Mouse (Mus musculus) stomach, postnatal 0 days (tissue): ENCODE data around the gene Gm8764. TPM values are rescaled to one million over a fixed set of nuclear protein-coding genes. Genes with fewer than 3 reads are reported as not detected.
"Not testable (repeated sequence)": the region's sequence is repeated elsewhere in the genome, so short reads cannot be mapped to it uniquely, and the experiment has no call there.

Experiments
- ATAC-seq: fragments of 200-750 bp; cut with Nextera tagmentation; 2 replicates; pipeline ENCODE4 v1.8.0; 2017; ENCODE audit not compliant: low FRiP score, low TSS enrichment
- DNase-seq: peaks from one replicate; pipeline ENCODE4 v3.0.0-alpha.2; 2016; ENCODE audit warnings: low spot score
- H3K27ac ChIP-seq: fragments of 300-500 bp; sonication (generic); replicated peaks from 2 replicates; pipeline ENCODE4 v1.5.1; 2014; ENCODE audit warnings: mild to moderate bottlenecking, control low read depth
- H3K27me3 ChIP-seq: fragments of 300-500 bp; sonication (generic); 2 replicates; pipeline ENCODE4 v1.6.1; 2014; ENCODE audit warnings: low read length; ENCODE audit not compliant: control insufficient read depth, insufficient read depth
- H3K36me3 ChIP-seq: fragments of 300-500 bp; sonication (generic); 2 replicates; pipeline ENCODE4 v1.6.1; 2014; ENCODE audit warnings: low read length, mixed read lengths; ENCODE audit not compliant: control insufficient read depth, insufficient read depth
- H3K4me1 ChIP-seq: fragments of 300-500 bp; sonication (generic); replicated peaks from 2 replicates; pipeline ENCODE4 v1.6.1; 2014; ENCODE audit warnings: antibody characterized with exemption; ENCODE audit not compliant: control insufficient read depth, insufficient read depth
- H3K4me2 ChIP-seq: fragments of 300-500 bp; sonication (generic); replicated peaks from 2 replicates; pipeline ENCODE4 v1.6.1; 2014; ENCODE audit warnings: low read depth, mild to moderate bottlenecking, control low read depth, moderate library complexity
- H3K4me3 ChIP-seq: fragments of 300-500 bp; sonication (generic); 2 replicates; pipeline ENCODE4 v1.5.1; 2014; ENCODE audit warnings: low read depth, low read length, control low read depth
- H3K9ac ChIP-seq: fragments of 300-500 bp; sonication (generic); 2 replicates; pipeline ENCODE4 v1.6.1; 2014; ENCODE audit warnings: mild to moderate bottlenecking, low read length, control low read depth, mixed read lengths
- H3K9me3 ChIP-seq: fragments of 300-500 bp; sonication (generic); 2 replicates; pipeline ENCODE4 v1.6.1; 2016; ENCODE audit warnings: low read length; ENCODE audit not compliant: control insufficient read depth
- CTCF ChIP-seq: IDR thresholded peaks from 2 replicates; pipeline ENCODE4 v1.5.1; 2016; ENCODE audit warnings: antibody characterized with exemption, low read depth, mild to moderate bottlenecking, moderate library complexity
- EP300 ChIP-seq: optimal IDR thresholded peaks from 2 replicates; pipeline ENCODE3; 2016; ENCODE audit warnings: antibody characterized with exemption
- WGBS: fragments of 180-500 bp; shearing (Covaris S2); extraction: QIAGEN DNeasy Blood & Tissue Kit; methylation state at CpG from one replicate; pipeline ENCODE4 v1.1.7; 2014; 5-methylcytosine and 5-hydroxymethylcytosine counted together
- polyA plus RNA-seq: library from polyadenylated mRNA; unstranded; fragments of >200 nt; fragmentation: Nextera tagmentation; extraction: Ambion mirVana; gene quantifications from 2 replicates; pipeline ENCODE4 v1.2.1, GENCODE M21; 2015

Gene Gm8764
- not detected in 2 replicates for polyA plus RNA-seq

GRCm38 (mm10) chr10:104159706-104160105 is at the start of gene Gm8764:
Gm8764 (plus strand) TSS chr10:104160006.
- WGBS, result no CpG with 5 or more reads among the region's 3 CpGs
- H3K9ac ChIP-seq, H3K4me3 ChIP-seq, H3K9me3 ChIP-seq, H3K36me3 ChIP-seq, DNase-seq, H3K4me2 ChIP-seq, ATAC-seq, H3K27me3 ChIP-seq, H3K27ac ChIP-seq, H3K4me1 ChIP-seq: not testable (repeated sequence)

DNA sequence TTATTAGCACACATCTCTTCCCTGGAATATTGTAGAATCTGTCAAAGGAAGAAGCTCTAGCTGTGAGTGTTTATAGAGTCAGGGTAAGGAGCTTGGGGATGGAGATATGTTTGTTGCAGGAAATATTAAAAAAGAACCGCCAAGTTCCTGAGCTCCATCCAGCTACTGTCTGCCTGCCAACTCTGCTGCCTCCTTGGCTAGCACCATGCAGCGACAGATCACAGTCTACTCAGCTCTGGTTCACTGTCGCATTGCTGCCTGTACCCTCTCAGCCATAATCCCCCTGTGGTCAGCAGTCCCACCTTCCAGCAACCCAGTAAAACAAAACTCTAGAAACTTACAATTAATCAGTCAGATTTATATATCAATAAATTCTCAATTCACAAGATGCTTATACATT is 49.8 kb upstream of the Gm8764 start:
- Histone ChIP-seq H3K27ac (no peak overlapping the region), H3K4me1 (no peaks in the 10 kb centered on the region), H3K36me3 (no peaks in the 10 kb centered on the region), H3K4me3 (no peak overlapping the region), H3K4me2 (no peak overlapping the region), H3K9me3 (no peaks in the 10 kb centered on the region), H3K9ac (no peak overlapping the region), H3K27me3 (no peaks in the 10 kb centered on the region)
- ATAC-seq, result no peak
- TF ChIP-seq CTCF (no peak), EP300 (no peak)
- WGBS, result 43% methylated on average over 3 of the region's 3 CpGs
- no peak for DNase-seq

GRCm38 (mm10) chr10:104118312-104118711 is 41.5 kb upstream of the Gm8764 start:
- no peak overlapping the region for H3K9ac ChIP-seq
- 61% methylated on average over 2 of the region's 2 CpGs for WGBS
- H3K27ac ChIP-seq, result no peak overlapping the region
- H3K4me2 ChIP-seq, result no peak overlapping the region
- TF ChIP-seq CTCF (no peak), EP300 (no peak)
- no peaks in the 10 kb centered on the region for H3K4me1 ChIP-seq
- H3K36me3 ChIP-seq, result no peaks in the 10 kb centered on the region
- no peak overlapping the region for H3K4me3 ChIP-seq
- ATAC-seq, result no peak
- no peaks in the 10 kb centered on the region for H3K9me3 ChIP-seq
- no peaks in the 10 kb centered on the region for H3K27me3 ChIP-seq
- DNase-seq, result no peak

DNA sequence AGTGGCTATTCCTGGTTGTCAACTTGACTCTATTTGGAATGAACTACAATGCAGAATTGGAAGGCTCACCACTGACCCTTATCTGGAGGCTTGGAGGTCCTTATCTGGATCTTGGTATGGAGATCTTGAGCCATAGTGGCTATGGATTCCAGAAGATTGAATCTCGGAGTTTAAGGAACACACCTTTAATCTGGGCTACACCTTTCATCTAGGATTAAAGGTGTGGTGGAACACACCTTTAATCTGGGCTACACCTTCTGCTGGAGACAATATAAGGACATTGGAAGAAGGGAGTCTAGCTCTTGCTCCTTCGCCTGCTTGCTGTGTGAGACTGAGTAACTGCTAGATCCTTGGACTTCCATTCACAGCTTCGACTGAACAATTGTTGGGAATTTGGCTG is 17.1 kb upstream of the Gm8764 start, which contains the start of gene Gm21293:
TSS of gene Gm21293 (plus strand) at position 301 of the 400 bp plus-strand sequence.
- not testable (repeated sequence) for ATAC-seq, H3K9me3 ChIP-seq, H3K9ac ChIP-seq, H3K4me3 ChIP-seq, DNase-seq, H3K4me2 ChIP-seq, H3K36me3 ChIP-seq, H3K27me3 ChIP-seq, H3K27ac ChIP-seq, H3K4me1 ChIP-seq
- no CpG with 5 or more reads among the region's 3 CpGs for WGBS

GRCm38 (mm10) chr10:104151197-104151596 is 8.6 kb upstream of the Gm8764 start, which contains the start of gene Gm6763:
Gm6763 (plus strand) TSS chr10:104151497.
- ATAC-seq, H3K9ac ChIP-seq, H3K4me3 ChIP-seq, DNase-seq, H3K27me3 ChIP-seq, H3K27ac ChIP-seq, H3K4me1 ChIP-seq, H3K36me3 ChIP-seq, H3K4me2 ChIP-seq, H3K9me3 ChIP-seq: not testable (repeated sequence)
- WGBS, result no CpG with 5 or more reads among the region's 3 CpGs

DNA sequence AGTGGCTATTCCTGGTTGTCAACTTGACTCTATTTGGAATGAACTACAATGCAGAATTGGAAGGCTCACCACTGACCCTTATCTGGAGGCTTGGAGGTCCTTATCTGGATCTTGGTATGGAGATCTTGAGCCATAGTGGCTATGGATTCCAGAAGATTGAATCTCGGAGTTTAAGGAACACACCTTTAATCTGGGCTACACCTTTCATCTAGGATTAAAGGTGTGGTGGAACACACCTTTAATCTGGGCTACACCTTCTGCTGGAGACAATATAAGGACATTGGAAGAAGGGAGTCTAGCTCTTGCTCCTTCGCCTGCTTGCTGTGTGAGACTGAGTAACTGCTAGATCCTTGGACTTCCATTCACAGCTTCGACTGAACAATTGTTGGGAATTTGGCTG is 8.4 kb downstream of the Gm8764 start, which contains the start of gene Gm21304:
TSS of gene Gm21304 (plus strand) at position 301 of the 400 bp plus-strand sequence.
- H3K9ac ChIP-seq, H3K4me1 ChIP-seq, H3K27me3 ChIP-seq, ATAC-seq, DNase-seq, H3K27ac ChIP-seq, H3K4me2 ChIP-seq, H3K36me3 ChIP-seq, H3K9me3 ChIP-seq, H3K4me3 ChIP-seq: not testable (repeated sequence)
- no CpG with 5 or more reads among the region's 3 CpGs for WGBS

DNA sequence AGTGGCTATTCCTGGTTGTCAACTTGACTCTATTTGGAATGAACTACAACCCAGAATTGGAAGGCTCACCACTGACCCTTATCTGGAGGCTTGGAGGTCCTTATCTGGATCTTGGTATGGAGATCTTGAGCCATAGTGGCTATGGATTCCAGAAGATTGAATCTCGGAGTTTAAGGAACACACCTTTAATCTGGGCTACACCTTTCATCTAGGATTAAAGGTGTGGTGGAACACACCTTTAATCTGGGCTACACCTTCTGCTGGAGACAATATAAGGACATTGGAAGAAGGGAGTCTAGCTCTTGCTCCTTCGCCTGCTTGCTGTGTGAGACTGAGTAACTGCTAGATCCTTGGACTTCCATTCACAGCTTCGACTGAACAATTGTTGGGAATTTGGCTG is 16.9 kb downstream of the Gm8764 start, which contains the start of gene Gm21312:
TSS of gene Gm21312 (plus strand) at position 301 of the 400 bp plus-strand sequence.
- not testable (repeated sequence) for H3K4me2 ChIP-seq, H3K27ac ChIP-seq, H3K36me3 ChIP-seq, DNase-seq, H3K4me1 ChIP-seq, H3K27me3 ChIP-seq, H3K9ac ChIP-seq, H3K9me3 ChIP-seq, ATAC-seq, H3K4me3 ChIP-seq
- WGBS, result no CpG with 5 or more reads among the region's 3 CpGs

DNA sequence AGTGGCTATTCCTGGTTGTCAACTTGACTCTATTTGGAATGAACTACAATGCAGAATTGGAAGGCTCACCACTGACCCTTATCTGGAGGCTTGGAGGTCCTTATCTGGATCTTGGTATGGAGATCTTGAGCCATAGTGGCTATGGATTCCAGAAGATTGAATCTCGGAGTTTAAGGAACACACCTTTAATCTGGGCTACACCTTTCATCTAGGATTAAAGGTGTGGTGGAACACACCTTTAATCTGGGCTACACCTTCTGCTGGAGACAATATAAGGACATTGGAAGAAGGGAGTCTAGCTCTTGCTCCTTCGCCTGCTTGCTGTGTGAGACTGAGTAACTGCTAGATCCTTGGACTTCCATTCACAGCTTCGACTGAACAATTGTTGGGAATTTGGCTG is 25.4 kb downstream of the Gm8764 start, which contains the start of gene Gm20765:
TSS of gene Gm20765 (plus strand) at position 301 of the 400 bp plus-strand sequence.
- H3K9me3 ChIP-seq, H3K9ac ChIP-seq, ATAC-seq, H3K36me3 ChIP-seq, H3K27me3 ChIP-seq, H3K27ac ChIP-seq, H3K4me2 ChIP-seq, DNase-seq, H3K4me1 ChIP-seq, H3K4me3 ChIP-seq: not testable (repeated sequence)
- no CpG with 5 or more reads among the region's 3 CpGs for WGBS

- H3K4me2 ChIP-seq, H3K27me3 ChIP-seq, H3K36me3 ChIP-seq, H3K4me1 ChIP-seq, H3K27ac ChIP-seq, DNase-seq, ATAC-seq, H3K9ac ChIP-seq, H3K4me3 ChIP-seq, H3K9me3 ChIP-seq: not testable (repeated sequence)
- WGBS, result no CpG with 5 or more reads among the region's 3 CpGs
Observed at GRCm38 (mm10) chr10:104193742-104194141, 33.9 kb downstream of the Gm8764 start, which contains the start of gene Gm4340. Gm4340 (plus strand) TSS chr10:104194042.
